Comparison of ENCODE assay signal across 22 mouse cellular contexts in the genomic region with DNA sequence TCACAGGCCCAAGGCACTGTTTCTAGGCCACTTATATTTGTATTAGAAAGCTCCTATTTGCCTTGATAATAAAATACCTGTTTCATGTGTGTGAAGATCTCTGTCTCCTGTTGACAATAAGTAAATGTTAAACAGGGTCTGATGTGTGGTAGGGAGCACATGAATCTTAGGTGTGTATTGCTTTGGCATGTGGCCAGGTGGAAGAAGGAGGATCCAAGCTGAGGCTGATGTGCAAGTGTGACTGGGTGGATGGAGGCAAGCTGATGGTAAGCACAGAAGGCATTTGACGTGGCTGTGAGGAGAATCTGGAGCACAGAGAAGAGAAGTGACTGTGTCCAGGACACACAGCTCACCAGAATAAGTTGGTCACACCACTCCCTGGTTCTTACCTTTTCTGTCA.
DNase-seq lines count a peak whose midpoint lies in the region; ATAC-seq and TF ChIP-seq lines count a peak whose summit lies in the region.
"Had no signal": no experiment of that assay in that cellular context is flagged by ENCODE, and none has a peak within 500 bp of the region (broad histone marks: within the 10 kb centered on the region; RNA-seq: fewer than 3 reads in every experiment).

No protein-coding gene starts in this region.

- peak; percentile 39 for DNase-seq in cerebellum, adult 9-10 months
- DNase-seq in cerebellum, postnatal 4 days (ENCODE audit: low spot score in 2 of 2): no peak
- peak; percentile 11 to 22 for DNase-seq in cerebellum, postnatal 10 days
- DNase-seq in cerebellum, postnatal 25 days: no peak
- peak; percentile 52 for DNase-seq in stomach, postnatal 0 days (ENCODE audit: low spot score)
- DNase-seq in layer of hippocampus, adult 9-10 months (ENCODE audit: low spot score): no peak
- DNase-seq in frontal cortex, adult 2 months (ENCODE audit: extremely low spot score in 1 of 2, low spot score in 1 of 2): no peak
- DNase-seq: adrenal gland, adult 2 months; adrenal gland, adult 8-10 months; adrenal gland, postnatal 10 days; adrenal gland, postnatal 14 days; adrenal gland, postnatal 25 days; adrenal gland, postnatal 36 days; B cell, adult 2 months; cerebellum, adult 11 months; cerebellum, adult 11-12 months had no signal

- H3K9me3 ChIP-seq in stomach, embryonic 16.5 days (replicated peaks; ENCODE audit: control insufficient read depth, low read length): no peaks in the 10 kb centered on the region
- H3K9me3 ChIP-seq in stomach, postnatal 0 days (ENCODE audit: control insufficient read depth, low read length): no peaks in the 10 kb centered on the region
- H3K9me3 ChIP-seq: G1E had no signal

- peaks cover 4% of the 10 kb centered on the region; the same call in 1 of the 2 replicates for H3K4me1 ChIP-seq in stomach, embryonic 16.5 days (ENCODE audit: control insufficient read depth, insufficient read depth, low read length)
- no peaks in the 10 kb centered on the region for H3K4me1 ChIP-seq in stomach, postnatal 0 days (replicated peaks; ENCODE audit: control insufficient read depth, insufficient read depth)

- TF ChIP-seq CTCF in stomach, postnatal 0 days (IDR thresholded peaks at IDR 0.05; ENCODE audit: low read depth): no peak

- no peak overlapping the region for H3K4me2 ChIP-seq in stomach, embryonic 16.5 days (ENCODE audit: low read depth, low read length)
- no peak overlapping the region for H3K4me2 ChIP-seq in stomach, postnatal 0 days (replicated peaks; ENCODE audit: low read depth)

- no peak overlapping the region for H3K4me3 ChIP-seq in stomach, embryonic 16.5 days (replicated peaks; ENCODE audit: low read length)
- H3K4me3 ChIP-seq in stomach, postnatal 0 days (ENCODE audit: low read depth, low read length): no peak overlapping the region

- H3K27ac ChIP-seq in stomach, embryonic 16.5 days (ENCODE audit: low read length): no peak overlapping the region
- H3K27ac ChIP-seq in stomach, postnatal 0 days (replicated peaks): no peak overlapping the region

- H3K36me3 ChIP-seq in stomach, embryonic 16.5 days (ENCODE audit: control insufficient read depth, insufficient read depth, low read length): no peaks in the 10 kb centered on the region
- H3K36me3 ChIP-seq in stomach, postnatal 0 days (ENCODE audit: control insufficient read depth, insufficient read depth, low read length): no peaks in the 10 kb centered on the region
- H3K36me3 ChIP-seq: G1E had no signal

- 69% methylated on average over 1 of the region's 1 CpGs for WGBS in stomach, embryonic 16.5 days
- WGBS in stomach, postnatal 0 days: 73% methylated on average over 1 of the region's 1 CpGs

- no peak overlapping the region for H3K9ac ChIP-seq in stomach, embryonic 16.5 days (ENCODE audit: low read length)
- no peak overlapping the region for H3K9ac ChIP-seq in stomach, postnatal 0 days (ENCODE audit: low read length)

- no peak for TF ChIP-seq EP300 in stomach, postnatal 0 days (optimal IDR thresholded peaks at IDR 0.05)

- no peaks in the 10 kb centered on the region for H3K27me3 ChIP-seq in stomach, embryonic 16.5 days (ENCODE audit: control insufficient read depth, insufficient read depth, low read length)
- H3K27me3 ChIP-seq in stomach, postnatal 0 days (ENCODE audit: control insufficient read depth, insufficient read depth, low read length): no peaks in the 10 kb centered on the region
- H3K27me3 ChIP-seq: CH12.LX had no signal

- ATAC-seq in stomach, embryonic 16.5 days (ENCODE audit: insufficient read depth, low FRiP score): peak; percentile 44; the same call in 1 of the 2 replicates
- peak; percentile 61; the same call in 1 of the 2 replicates for ATAC-seq in stomach, postnatal 0 days (ENCODE audit: low FRiP score, low TSS enrichment)
- ATAC-seq: activated CD4-positive, CD25-positive, alpha-beta regulatory T cell, adult 4 months; CD4-positive, CD25-positive, alpha-beta regulatory T cell, adult 4 months; Patski had no signal

Comparison
In these comparisons a context has a peak if more than half of its experiments do, and no peak if none do; other contexts are left out.
1. DNase-seq: peak in cerebellum, adult 9-10 months (single experiment), cerebellum, postnatal 10 days (2 of 2) and stomach, postnatal 0 days (single experiment); none in cerebellum, postnatal 4 days (0 of 2), cerebellum, postnatal 25 days (0 of 2), layer of hippocampus, adult 9-10 months (single experiment) and frontal cortex, adult 2 months (0 of 2).